Mouse (Mus musculus) stomach, postnatal 0 days (tissue): ENCODE data around the gene Plcl1. TPM values are rescaled to one million over a fixed set of nuclear protein-coding genes. Genes with fewer than 3 reads are reported as not detected.
"Not testable (repeated sequence)": the region's sequence is repeated elsewhere in the genome, so short reads cannot be mapped to it uniquely, and the experiment has no call there.

Source experiments
- ATAC-seq: fragments of 200-750 bp; cut with Nextera tagmentation; 2 replicates; pipeline ENCODE4 v1.8.0; 2017; ENCODE audit not compliant: low FRiP score, low TSS enrichment
- DNase-seq: peaks from one replicate; pipeline ENCODE4 v3.0.0-alpha.2; 2016; ENCODE audit warnings: low spot score
- H3K27ac ChIP-seq: fragments of 300-500 bp; sonication (generic); replicated peaks from 2 replicates; pipeline ENCODE4 v1.5.1; 2014; ENCODE audit warnings: mild to moderate bottlenecking, control low read depth
- H3K27me3 ChIP-seq: fragments of 300-500 bp; sonication (generic); 2 replicates; pipeline ENCODE4 v1.6.1; 2014; ENCODE audit warnings: low read length; ENCODE audit not compliant: control insufficient read depth, insufficient read depth
- H3K36me3 ChIP-seq: fragments of 300-500 bp; sonication (generic); 2 replicates; pipeline ENCODE4 v1.6.1; 2014; ENCODE audit warnings: low read length, mixed read lengths; ENCODE audit not compliant: control insufficient read depth, insufficient read depth
- H3K4me1 ChIP-seq: fragments of 300-500 bp; sonication (generic); replicated peaks from 2 replicates; pipeline ENCODE4 v1.6.1; 2014; ENCODE audit warnings: antibody characterized with exemption; ENCODE audit not compliant: control insufficient read depth, insufficient read depth
- H3K4me2 ChIP-seq: fragments of 300-500 bp; sonication (generic); replicated peaks from 2 replicates; pipeline ENCODE4 v1.6.1; 2014; ENCODE audit warnings: low read depth, mild to moderate bottlenecking, control low read depth, moderate library complexity
- H3K4me3 ChIP-seq: fragments of 300-500 bp; sonication (generic); 2 replicates; pipeline ENCODE4 v1.5.1; 2014; ENCODE audit warnings: low read depth, low read length, control low read depth
- H3K9ac ChIP-seq: fragments of 300-500 bp; sonication (generic); 2 replicates; pipeline ENCODE4 v1.6.1; 2014; ENCODE audit warnings: mild to moderate bottlenecking, low read length, control low read depth, mixed read lengths
- H3K9me3 ChIP-seq: fragments of 300-500 bp; sonication (generic); 2 replicates; pipeline ENCODE4 v1.6.1; 2016; ENCODE audit warnings: low read length; ENCODE audit not compliant: control insufficient read depth
- CTCF ChIP-seq: IDR thresholded peaks from 2 replicates; pipeline ENCODE4 v1.5.1; 2016; ENCODE audit warnings: antibody characterized with exemption, low read depth, mild to moderate bottlenecking, moderate library complexity
- EP300 ChIP-seq: optimal IDR thresholded peaks from 2 replicates; pipeline ENCODE3; 2016; ENCODE audit warnings: antibody characterized with exemption
- WGBS: fragments of 180-500 bp; shearing (Covaris S2); extraction: QIAGEN DNeasy Blood & Tissue Kit; methylation state at CpG from one replicate; pipeline ENCODE4 v1.1.7; 2014; 5-methylcytosine and 5-hydroxymethylcytosine counted together
- polyA plus RNA-seq: library from polyadenylated mRNA; unstranded; fragments of >200 nt; fragmentation: Nextera tagmentation; extraction: Ambion mirVana; gene quantifications from 2 replicates; pipeline ENCODE4 v1.2.1, GENCODE M21; 2015

Gene Plcl1
- polyA plus RNA-seq, 1 experiment from 2014 or later, result 1.7 TPM

DNA sequence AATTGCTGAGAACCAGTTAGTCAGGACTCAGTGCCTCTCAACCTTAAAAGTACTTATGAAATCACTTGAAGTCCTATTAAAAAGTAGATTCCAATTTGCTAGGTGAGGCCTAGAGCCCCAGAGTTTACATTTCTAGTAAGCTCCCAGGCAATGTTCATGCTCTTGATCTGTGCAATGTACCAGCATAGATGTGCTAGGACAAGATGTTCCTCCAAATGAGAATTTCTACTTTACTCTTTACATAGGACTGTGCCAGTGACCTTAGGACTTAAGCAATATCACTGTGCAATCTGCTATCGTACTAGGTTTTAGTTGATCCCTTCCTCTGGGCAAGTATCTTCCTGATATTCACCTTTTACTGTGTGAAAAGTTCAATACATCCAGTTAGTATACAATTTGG lies 103.9 kb downstream of the Plcl1 start:
- WGBS, result 81% methylated on average over 1 of the region's 1 CpGs
- Histone ChIP-seq H3K4me2 (no peak overlapping the region), H3K27ac (no peak overlapping the region), H3K36me3 (no peaks in the 10 kb centered on the region), H3K27me3 (no peaks in the 10 kb centered on the region), H3K9ac (no peak overlapping the region), H3K4me3 (no peak overlapping the region), H3K9me3 (no peaks in the 10 kb centered on the region), H3K4me1 (no peaks in the 10 kb centered on the region)
- ATAC-seq (no peak), DNase-seq (no peak)
- no peak for TF ChIP-seq CTCF
- TF ChIP-seq EP300, result no peak

GRCm38 (mm10) chr1:55512165-55512564 lies 106.4 kb downstream of the Plcl1 start:
- no peaks in the 10 kb centered on the region for H3K4me1 ChIP-seq
- H3K4me3 ChIP-seq, result no peak overlapping the region
- no peaks in the 10 kb centered on the region for H3K9me3 ChIP-seq
- 88% methylated on average over 3 of the region's 3 CpGs for WGBS
- H3K27ac ChIP-seq, result no peak overlapping the region
- H3K9ac ChIP-seq, result no peak overlapping the region
- H3K27me3 ChIP-seq, result no peaks in the 10 kb centered on the region
- H3K36me3 ChIP-seq, result no peaks in the 10 kb centered on the region
- DNase-seq (no peak), ATAC-seq (no peak)
- H3K4me2 ChIP-seq, result no peak overlapping the region
- TF ChIP-seq CTCF (no peak), EP300 (no peak)

DNA sequence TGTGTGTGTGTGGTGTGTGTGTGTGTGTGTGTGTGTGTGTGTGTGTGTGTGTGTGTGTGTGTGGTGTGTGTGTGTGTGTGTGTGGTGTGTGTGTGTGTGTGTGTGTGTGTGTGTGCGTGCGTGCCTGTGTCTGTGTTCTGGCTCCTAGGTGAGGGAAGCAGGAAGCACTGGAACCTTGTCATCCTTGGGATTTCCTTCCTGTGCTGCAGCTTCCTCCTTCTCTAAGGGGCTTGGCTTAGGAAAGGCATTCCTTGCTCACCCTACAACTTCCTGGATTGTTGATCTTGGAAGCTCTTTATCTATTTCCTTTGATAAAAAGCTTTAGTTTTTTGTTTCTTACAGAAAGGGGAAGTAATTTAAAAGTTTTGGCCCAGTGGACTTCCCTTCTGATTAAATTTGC lies 107.1 kb downstream of the Plcl1 start:
- H3K4me3 ChIP-seq, H3K4me1 ChIP-seq, H3K4me2 ChIP-seq, H3K36me3 ChIP-seq, DNase-seq, H3K9ac ChIP-seq, H3K9me3 ChIP-seq, H3K27me3 ChIP-seq: not testable (repeated sequence)
- 62% methylated on average over 2 of the region's 2 CpGs for WGBS
- H3K27ac ChIP-seq, result 0 out of 2 replicates have a peak overlapping the region, but pooled peaks have one; percentile 50
- 0 out of 2 replicates have a peak, but pooled peaks have one; percentile 74 for ATAC-seq

- no peak overlapping the region for H3K4me2 ChIP-seq
- H3K27ac ChIP-seq, result no peak overlapping the region
Observed at GRCm38 (mm10) chr1:55517182-55517581, 111.5 kb downstream of the Plcl1 start.

DNA sequence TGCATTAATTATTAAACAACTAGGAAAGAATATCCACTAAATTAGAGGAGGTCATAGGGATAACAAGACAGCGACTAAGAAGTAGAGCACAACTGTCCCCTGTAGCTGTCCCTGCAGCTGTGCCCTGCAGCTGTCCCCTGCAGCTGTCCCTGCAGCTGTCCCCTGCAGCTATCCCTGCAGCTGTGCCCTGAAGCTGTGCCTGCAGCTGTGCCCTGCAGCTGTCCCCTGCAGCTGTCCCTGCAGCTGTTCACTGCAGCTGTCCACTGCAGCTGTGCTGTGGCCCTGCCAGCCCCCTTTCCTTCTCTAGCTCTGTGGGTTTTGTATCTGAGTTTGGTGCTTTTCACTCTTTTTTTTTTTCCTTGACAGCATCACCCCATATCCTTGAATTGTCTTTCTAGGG lies 118.2 kb downstream of the Plcl1 start:
- WGBS, result 68% methylated on average over 1 of the region's 1 CpGs
- H3K9ac ChIP-seq, result no peak overlapping the region
- no peak overlapping the region for H3K4me2 ChIP-seq
- no peak overlapping the region for H3K4me3 ChIP-seq
- ATAC-seq, result no peak
- no peaks in the 10 kb centered on the region for H3K9me3 ChIP-seq
- no peak overlapping the region for H3K27ac ChIP-seq
- no peaks in the 10 kb centered on the region for H3K36me3 ChIP-seq
- TF ChIP-seq CTCF (no peak), EP300 (no peak)
- no peaks in the 10 kb centered on the region for H3K27me3 ChIP-seq
- no peak for DNase-seq
- no peaks in the 10 kb centered on the region for H3K4me1 ChIP-seq

More at GRCm38 (mm10) chr1:55517182-55517581, 111.5 kb downstream of the Plcl1 start:
- Histone ChIP-seq H3K27me3 (no peaks in the 10 kb centered on the region), H3K4me1 (no peaks in the 10 kb centered on the region), H3K9me3 (no peaks in the 10 kb centered on the region), H3K4me3 (no peak overlapping the region), H3K36me3 (no peaks in the 10 kb centered on the region), H3K9ac (no peak overlapping the region)
- ATAC-seq (no peak), DNase-seq (no peak)
- TF ChIP-seq EP300, result no peak
- no peak for TF ChIP-seq CTCF

- DNase-seq, result no peak
- 67% methylated on average over 5 of the region's 5 CpGs for WGBS
- TF ChIP-seq CTCF (no peak), EP300 (no peak)
Observed at GRCm38 (mm10) chr1:55525100-55525499, 119.4 kb downstream of the Plcl1 start.

More at GRCm38 (mm10) chr1:55525100-55525499, 119.4 kb downstream of the Plcl1 start:
- H3K27me3 ChIP-seq, result no peaks in the 10 kb centered on the region
- H3K4me3 ChIP-seq, result no peak overlapping the region
- no peaks in the 10 kb centered on the region for H3K4me1 ChIP-seq
- no peaks in the 10 kb centered on the region for H3K36me3 ChIP-seq
- ATAC-seq, result no peak
- no peak overlapping the region for H3K9ac ChIP-seq
- peak overlapping the region; percentile 53 for H3K27ac ChIP-seq
- H3K9me3 ChIP-seq, result no peaks in the 10 kb centered on the region
- no peak overlapping the region for H3K4me2 ChIP-seq
